Mouse (Mus musculus): ENCODE measurements around the gene Car6.

Car6 gene

GRCm38 (mm10) chr4:150201232-150201631 lies at the start of gene Car6:
Car6 (minus strand) TSS chr4:150201332.
- no peak for DNase-seq (ENCODE audit: low spot score)

GRCm38 (mm10) chr4:150249731-150250270 lies 48.7 kb upstream of the Car6 start:
- no peak for DNase-seq (ENCODE audit: low spot score)

- no peak for DNase-seq (ENCODE audit: low spot score)
Measured at GRCm38 (mm10) chr4:150248917-150249316, 47.8 kb upstream of the Car6 start.

GRCm38 (mm10) chr4:150248009-150248408 lies 46.9 kb upstream of the Car6 start:
- DNase-seq (ENCODE audit: low spot score) = peak; percentile 84

- DNase-seq (ENCODE audit: low spot score) = no peak
Measured at GRCm38 (mm10) chr4:150245876-150246275, 44.7 kb upstream of the Car6 start.

GRCm38 (mm10) chr4:150242745-150243144 lies 41.6 kb upstream of the Car6 start:
- no peak for DNase-seq (ENCODE audit: low spot score)

- no peak for DNase-seq (ENCODE audit: low spot score)
Measured at GRCm38 (mm10) chr4:150241708-150242107, 40.6 kb upstream of the Car6 start.

- no peak for DNase-seq (ENCODE audit: low spot score)
Measured at GRCm38 (mm10) chr4:150240381-150240886, 39.3 kb upstream of the Car6 start.

- DNase-seq (ENCODE audit: low spot score) = peak; percentile 99
Measured at GRCm38 (mm10) chr4:150239951-150240368, 38.8 kb upstream of the Car6 start.

GRCm38 (mm10) chr4:150239503-150239902 lies 38.4 kb upstream of the Car6 start:
- no peak for DNase-seq (ENCODE audit: low spot score)

- DNase-seq (ENCODE audit: low spot score) = peak; percentile 48
Measured at GRCm38 (mm10) chr4:150239087-150239480, 38.0 kb upstream of the Car6 start.

GRCm38 (mm10) chr4:150238433-150239086 lies 37.4 kb upstream of the Car6 start:
- peak; percentile 74 for DNase-seq (ENCODE audit: low spot score)

GRCm38 (mm10) chr4:150237636-150238361 lies 36.7 kb upstream of the Car6 start:
- peak; percentile 71 for DNase-seq (ENCODE audit: low spot score)

- peak; percentile 99 for DNase-seq (ENCODE audit: low spot score)
Measured at GRCm38 (mm10) chr4:150236521-150237481, 35.7 kb upstream of the Car6 start, which contains the start of gene Eno1. Eno1 (plus strand) TSS chr4:150236721.

GRCm38 (mm10) chr4:150236031-150236430 lies 34.9 kb upstream of the Car6 start:
- DNase-seq (ENCODE audit: low spot score) = no peak

- DNase-seq (ENCODE audit: low spot score) = no peak
Measured at GRCm38 (mm10) chr4:150235585-150235984, 34.5 kb upstream of the Car6 start.

GRCm38 (mm10) chr4:150234599-150235327 lies 33.6 kb upstream of the Car6 start:
- peak; percentile 62 for DNase-seq (ENCODE audit: low spot score)

GRCm38 (mm10) chr4:150231871-150232270 lies 30.7 kb upstream of the Car6 start:
- no peak for DNase-seq (ENCODE audit: low spot score)

GRCm38 (mm10) chr4:150230460-150231407 lies 29.6 kb upstream of the Car6 start:
- peak; percentile 59 for DNase-seq (ENCODE audit: low spot score)
